Mouse (Mus musculus): ENCODE results near the gene Dnah2. TPM values are rescaled to one million over a fixed set of nuclear protein-coding genes. Genes with fewer than 3 reads are reported as not detected.

Gene Dnah2
- total and polyA plus RNA-seq, 3 experiments, result under 0.01 to 0.03 TPM; not detected in 1

DNA sequence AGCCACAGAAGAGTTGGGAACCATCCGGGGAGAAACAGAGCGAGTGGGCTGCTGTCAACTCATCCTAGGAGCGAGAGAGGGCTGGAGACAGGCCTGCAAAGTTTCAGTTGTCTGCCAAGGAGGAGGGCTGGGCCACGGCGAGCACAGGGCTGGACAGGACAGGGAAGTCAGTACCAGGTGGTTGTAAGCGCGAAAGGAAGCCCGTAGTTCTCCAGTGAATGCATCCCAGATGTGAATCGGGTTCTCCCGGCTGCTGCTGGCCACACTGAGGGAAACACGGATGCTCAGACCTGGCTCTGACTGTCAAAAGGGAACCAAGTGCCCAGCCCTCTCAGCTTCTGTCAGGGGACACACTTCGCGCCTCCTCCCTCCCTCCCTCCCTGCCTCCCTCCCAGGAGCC is 14.5 kb upstream of the Dnah2 start:
- Histone ChIP-seq H3K27ac (ENCODE audit: insufficient read depth, low read depth) (no peak overlapping the region), H3K27me3 (replicated peaks) (no peaks in the 10 kb centered on the region), H3K4me2 (ENCODE audit: insufficient read depth, low read depth, poor library complexity, severe bottlenecking) (no peak overlapping the region), H3K79me2 (replicated peaks; ENCODE audit: control insufficient read depth, extremely low read depth, insufficient read depth, poor library complexity, severe bottlenecking) (0 out of 2 replicates have a peak, but pooled peaks cover 3% of the 10 kb centered on the region), H3K9ac (ENCODE audit: insufficient read depth, low read depth) (no peak overlapping the region), H3K9me3 (replicated peaks; ENCODE audit: low read length) (no peaks in the 10 kb centered on the region), H3K36me3 (replicated peaks in 1 of 2; ENCODE audit: control insufficient read depth in 1 of 2, insufficient read depth in 1 of 2, low read length in 1 of 2) (peaks cover 70 to 92% of the 10 kb centered on the region in 2 experiments), H3K4me3 (replicated peaks in 1 of 3; ENCODE audit: low read depth in 2 of 3, low read length in 2 of 3, poor library complexity in 1 of 3) (no peak overlapping the region), H3K4me1 (ENCODE audit: control insufficient read depth in 1 of 2, insufficient read depth in 2 of 2) (no peaks in the 10 kb centered on the region)
- dilution Hi-C loops (cut with MboI; ENCODE audit: extremely low pct_ligation_motif_present, extremely low pct_unique_long_range_greater_than_20kb, low sequenced_read_pairs) (no loop called here), in situ Hi-C loops (cut with MboI; ENCODE audit: low pct_ligation_motif_present, low pct_unique_long_range_greater_than_20kb, low sequenced_read_pairs) (no loop called here)
- DNase-seq (ENCODE audit: extremely low read depth), result no peak
- TF ChIP-seq MAFK (IDR thresholded peaks at IDR 0.05; ENCODE audit: insufficient replicate concordance, low read length) (no peak), SIN3A (IDR thresholded peaks at IDR 0.05; ENCODE audit: low read length) (no peak), BHLHE40 (IDR thresholded peaks at IDR 0.05; ENCODE audit: low read depth, low read length) (no peak), JUND (conservative IDR thresholded peaks at IDR 0.05; ENCODE audit: low read depth, low read length) (no peak), CHD2 (IDR thresholded peaks at IDR 0.05; ENCODE audit: low read length) (no peak), KAT2A (IDR thresholded peaks at IDR 0.05; ENCODE audit: insufficient replicate concordance, low read length) (no peak), ETS1 (conservative IDR thresholded peaks at IDR 0.05; ENCODE audit: low read depth, low read length) (no peak), ZMIZ1 (IDR thresholded peaks at IDR 0.05; ENCODE audit: low read depth, low read length) (no peak), POLR2AphosphoS2 (IDR thresholded peaks at IDR 0.05; ENCODE audit: low read depth, low read length) (no peak), RAD21 (IDR thresholded peaks at IDR 0.05; ENCODE audit: low read depth, low read length) (no peak), ZC3H11A (IDR thresholded peaks at IDR 0.05; ENCODE audit: low read depth, low read length) (no peak)

DNA sequence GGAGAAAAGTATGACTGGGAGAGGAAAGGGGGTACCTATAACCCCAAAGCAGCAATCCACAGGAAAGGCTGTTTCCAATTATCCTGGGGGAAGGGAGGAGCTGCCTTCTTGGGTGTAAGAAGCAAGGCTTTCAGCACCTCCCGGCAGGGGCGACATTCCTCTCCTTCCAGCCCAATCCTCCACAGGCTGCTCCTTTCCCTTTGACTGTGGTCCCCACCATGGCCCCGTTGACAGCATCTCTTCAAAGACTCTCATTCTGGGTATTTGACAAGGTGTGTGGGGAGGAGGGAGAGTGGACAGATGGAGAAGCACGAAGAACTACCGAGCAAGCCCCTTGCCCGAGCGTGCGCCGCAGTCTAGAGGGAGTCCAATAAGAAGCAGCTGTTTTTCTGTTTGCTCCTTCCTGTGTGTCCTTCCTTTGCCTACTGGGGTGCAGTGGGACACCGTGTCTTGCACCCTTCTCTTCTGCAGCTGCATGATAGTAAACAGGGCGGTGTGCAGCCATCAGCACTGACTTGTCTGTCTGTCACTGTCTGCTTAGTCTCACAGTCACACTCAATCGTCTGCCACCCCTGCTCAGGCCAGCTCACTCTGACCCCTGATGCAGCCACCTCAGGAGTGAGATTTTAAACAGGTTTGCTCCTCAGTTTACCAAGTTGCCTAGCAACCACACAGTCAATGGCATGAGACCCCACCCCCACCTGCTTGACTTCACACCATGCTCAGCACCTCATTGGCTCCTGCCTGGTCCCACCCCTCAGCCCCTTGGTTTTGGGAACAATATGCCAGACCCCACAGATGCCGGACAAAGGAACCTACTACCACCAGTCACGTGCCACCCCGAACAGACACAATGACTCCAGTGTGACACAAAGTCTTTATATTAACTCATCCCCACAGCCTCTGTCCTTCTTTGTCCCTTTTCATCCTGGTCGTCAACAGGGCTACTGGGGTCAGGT is 12.3 kb upstream of the Dnah2 start:
- no peaks in the 10 kb centered on the region for H3K79me2 ChIP-seq (replicated peaks; ENCODE audit: control insufficient read depth, extremely low read depth, insufficient read depth, poor library complexity, severe bottlenecking)
- TF ChIP-seq IRF4 (IDR thresholded peaks at IDR 0.05; ENCODE audit: low read depth, low read length), result no peak
- TF ChIP-seq JUND (conservative IDR thresholded peaks at IDR 0.05; ENCODE audit: low read depth, low read length), result no peak
- no peak for TF ChIP-seq SIN3A (IDR thresholded peaks at IDR 0.05; ENCODE audit: low read length)
- no peak for TF ChIP-seq E2F4 (IDR thresholded peaks at IDR 0.05; ENCODE audit: insufficient replicate concordance, low read depth, low read length)
- no peak for TF ChIP-seq CHD1 (IDR thresholded peaks at IDR 0.05; ENCODE audit: low read depth, low read length)
- TF ChIP-seq POLR2A (IDR thresholded peaks at IDR 0.05; ENCODE audit: low read depth, low read length), result no peak
- no peaks in the 10 kb centered on the region for H3K9me3 ChIP-seq (replicated peaks; ENCODE audit: low read length)
- no peak overlapping the region for H3K4me2 ChIP-seq (ENCODE audit: insufficient read depth, low read depth, poor library complexity, severe bottlenecking)
- no peak overlapping the region for H3K27ac ChIP-seq (ENCODE audit: insufficient read depth, low read depth)
- H3K36me3 ChIP-seq (replicated peaks in 1 of 2; ENCODE audit: control insufficient read depth in 1 of 2, insufficient read depth in 1 of 2, low read length in 1 of 2), result peaks cover 51 to 89% of the 10 kb centered on the region in 2 experiments
- no peak overlapping the region for H3K9ac ChIP-seq (ENCODE audit: insufficient read depth, low read depth)
- no peaks in the 10 kb centered on the region for H3K27me3 ChIP-seq (replicated peaks)
- no peak for DNase-seq (ENCODE audit: extremely low read depth)
- no peaks in the 10 kb centered on the region for H3K4me1 ChIP-seq (ENCODE audit: control insufficient read depth in 1 of 2, insufficient read depth in 2 of 2)
- in situ Hi-C loops (cut with MboI; ENCODE audit: low pct_ligation_motif_present, low pct_unique_long_range_greater_than_20kb, low sequenced_read_pairs) (no loop called here), dilution Hi-C loops (cut with MboI; ENCODE audit: extremely low pct_ligation_motif_present, extremely low pct_unique_long_range_greater_than_20kb, low sequenced_read_pairs) (no loop called here)
- H3K4me3 ChIP-seq (replicated peaks in 1 of 3; ENCODE audit: low read depth in 2 of 3, low read length in 2 of 3, poor library complexity in 1 of 3), result no peak overlapping the region
